Mouse (Mus musculus) MEL (cell line): ENCODE results near the gene Ipmk.

Source experiments
- BHLHE40 ChIP-seq: IDR thresholded peaks from 2 replicates; pipeline ENCODE4 v1.6.1; 2012; ENCODE audit warnings: low read depth, mild to moderate bottlenecking, inconsistent platforms, low read length, improper control_type of control experiment, borderline replicate concordance
- CTCF ChIP-seq, 3 experiments: IDR thresholded peaks in 2 of 3; conservative IDR thresholded peaks in 1 of 3; 2 replicates each; pipeline ENCODE4 v1.5.1; 2011 to 2012; ENCODE audit warnings: low read length in 3 of 3, low read depth in 2 of 3, mild to moderate bottlenecking in 2 of 3, improper control_type of control experiment in 1 of 3, inconsistent platforms in 1 of 3, mixed read lengths in 1 of 3, moderate library complexity in 1 of 3; ENCODE audit not compliant: control insufficient read depth in 1 of 3, insufficient read depth in 1 of 3, poor library complexity in 1 of 3, severe bottlenecking in 1 of 3
- EP300 ChIP-seq, 2 experiments: IDR thresholded peaks; 2 replicates each; pipeline ENCODE4 v1.6.1; 2011; ENCODE audit warnings: improper control_type of control experiment in 2 of 2, low read length in 2 of 2, low read depth in 1 of 2, mild to moderate bottlenecking in 1 of 2
- MAX ChIP-seq: IDR thresholded peaks from 2 replicates; pipeline ENCODE4 v1.6.1; 2011; ENCODE audit warnings: low read length, improper control_type of control experiment
- POLR2A ChIP-seq, 2 experiments: IDR thresholded peaks; 2 replicates each; pipeline ENCODE4 v1.6.1; 2011 to 2012; ENCODE audit warnings: low read length in 2 of 2, mild to moderate bottlenecking in 2 of 2, control low read depth in 1 of 2, improper control_type of control experiment in 1 of 2, low read depth in 1 of 2, moderate library complexity in 1 of 2; ENCODE audit not compliant: control insufficient read depth in 1 of 2, insufficient read depth in 1 of 2, poor library complexity in 1 of 2
- POLR2AphosphoS2 ChIP-seq: IDR thresholded peaks from 2 replicates; pipeline ENCODE4 v1.6.1; 2011; ENCODE audit warnings: low read length, improper control_type of control experiment
- USF1 ChIP-seq: IDR thresholded peaks from 2 replicates; pipeline ENCODE4 v1.6.1; 2014; ENCODE audit warnings: low read depth, mild to moderate bottlenecking, inconsistent platforms, low read length, improper control_type of control experiment, moderate library complexity

- no peak for TF ChIP-seq CTCF (IDR thresholded peaks at IDR 0.05 in 2 of 3, conservative IDR thresholded peaks at IDR 0.05 in 1 of 3; ENCODE audit: control insufficient read depth in 1 of 3, insufficient read depth in 1 of 3, low read depth in 2 of 3, low read length in 3 of 3, poor library complexity in 1 of 3, severe bottlenecking in 1 of 3)
- TF ChIP-seq USF1, result no peak
- no peak for TF ChIP-seq POLR2AphosphoS2
- no peak for TF ChIP-seq MAX
- no peak for TF ChIP-seq EP300 (IDR thresholded peaks at IDR 0.05; ENCODE audit: low read depth in 1 of 2, low read length in 2 of 2)
- TF ChIP-seq POLR2A (IDR thresholded peaks at IDR 0.05; ENCODE audit: control insufficient read depth in 1 of 2, insufficient read depth in 1 of 2, low read depth in 1 of 2, low read length in 2 of 2, poor library complexity in 1 of 2), result no peak
- no peak for TF ChIP-seq BHLHE40
Measured at GRCm38 (mm10) chr10:71382109-71382508, 34.5 kb downstream of the Ipmk start.
